Mouse (Mus musculus) neural tube, embryonic 14.5 days (tissue): ENCODE measurements around the gene Otop3. TPM values are rescaled to one million over a fixed set of nuclear protein-coding genes. Genes with fewer than 3 reads are reported as not detected.

Experiments used
- ATAC-seq: fragments of 200-750 bp; cut with Nextera tagmentation; 2 replicates; pipeline ENCODE4 v1.8.0; 2017; ENCODE audit warnings: low read depth, mild to moderate bottlenecking, moderate TSS enrichment, moderate library complexity
- H3K27ac ChIP-seq: fragments of 300-500 bp; sonication (generic); 2 replicates; pipeline ENCODE4 v1.5.1; 2014; ENCODE audit warnings: low read depth, mild to moderate bottlenecking, control low read depth, low read length, moderate library complexity, mixed read lengths
- H3K27me3 ChIP-seq: fragments of 300-500 bp; sonication (generic); 2 replicates; pipeline ENCODE4 v1.6.1; 2014; ENCODE audit warnings: low read length; ENCODE audit not compliant: control insufficient read depth, insufficient read depth
- H3K36me3 ChIP-seq: fragments of 300-500 bp; sonication (generic); 2 replicates; pipeline ENCODE4 v1.6.1; 2014; ENCODE audit warnings: low read length, mixed read lengths; ENCODE audit not compliant: control insufficient read depth, insufficient read depth
- H3K4me1 ChIP-seq: fragments of 300-500 bp; sonication (generic); 2 replicates; pipeline ENCODE4 v1.6.1; 2014; ENCODE audit warnings: low read length; ENCODE audit not compliant: control insufficient read depth, insufficient read depth
- H3K4me2 ChIP-seq: fragments of 300-500 bp; sonication (generic); 2 replicates; pipeline ENCODE4 v1.6.1; 2014; ENCODE audit warnings: mild to moderate bottlenecking, low read depth, low read length, control low read depth
- H3K4me3 ChIP-seq: fragments of 300-500 bp; sonication (generic); 2 replicates; pipeline ENCODE4 v1.5.1; 2014; ENCODE audit warnings: low read depth, low read length, control low read depth, mixed read lengths
- H3K9ac ChIP-seq: fragments of 300-500 bp; sonication (generic); replicated peaks from 2 replicates; pipeline ENCODE4 v1.6.1; 2014; ENCODE audit warnings: low read depth, mild to moderate bottlenecking, control low read depth, low read length, mixed read lengths
- H3K9me3 ChIP-seq: fragments of 300-500 bp; sonication (generic); 2 replicates; pipeline ENCODE4 v1.6.1; 2016; ENCODE audit warnings: low read length; ENCODE audit not compliant: control insufficient read depth
- WGBS: fragments of 180-500 bp; shearing (Covaris S2); extraction: QIAGEN DNeasy Blood & Tissue Kit; methylation state at CpG from one replicate; pipeline ENCODE4 v1.1.7; 2014; 5-methylcytosine and 5-hydroxymethylcytosine counted together
- polyA plus RNA-seq: library from polyadenylated mRNA; unstranded; fragments of >200 nt; fragmentation: Nextera tagmentation; extraction: Ambion mirVana; gene quantifications from 2 replicates; pipeline ENCODE4 v1.2.1, GENCODE M21; 2014

The Otop3 gene
- polyA plus RNA-seq, 1 experiment from 2014 or later, result 2.6 TPM

DNA sequence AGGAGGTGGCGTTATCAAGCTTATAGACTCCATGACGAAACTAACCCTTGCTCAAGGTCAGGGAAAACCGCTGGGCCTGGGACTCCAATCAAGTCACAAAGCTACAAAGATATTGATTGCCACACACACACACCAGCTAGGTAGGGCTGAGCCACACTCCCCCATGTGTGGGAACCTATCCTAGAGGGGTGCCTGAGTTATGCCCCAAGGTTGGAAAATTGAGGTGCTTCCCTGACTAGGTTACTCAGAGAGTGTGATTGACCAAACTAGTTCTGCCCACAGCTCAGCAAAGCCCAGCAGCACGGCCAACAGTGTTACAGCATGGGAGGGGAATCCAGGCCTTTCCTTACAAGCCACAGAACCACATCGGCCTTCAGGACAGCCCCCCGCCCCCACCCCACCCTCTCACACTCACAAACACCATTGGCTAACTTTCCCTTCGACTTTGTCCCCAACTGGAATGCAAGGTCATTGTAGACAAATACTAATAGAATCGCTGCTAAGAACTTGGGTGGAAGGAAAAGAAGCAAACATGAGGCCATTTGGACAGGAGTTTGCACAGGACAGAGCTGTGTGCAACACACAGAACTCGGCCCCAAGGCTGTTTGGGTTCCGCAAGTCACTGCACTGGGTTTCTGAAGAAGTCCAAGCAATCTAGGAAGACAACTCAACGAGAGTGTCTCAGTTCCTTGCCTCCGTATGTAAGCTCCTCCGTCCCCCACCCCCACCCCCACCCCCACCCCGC lies 41.7 kb upstream of the Otop3 start:
- no peaks in the 10 kb centered on the region for H3K27me3 ChIP-seq
- no peak for ATAC-seq
- no peak overlapping the region for H3K27ac ChIP-seq
- no peaks in the 10 kb centered on the region for H3K36me3 ChIP-seq
- no peaks in the 10 kb centered on the region for H3K4me1 ChIP-seq
- no peak overlapping the region for H3K9ac ChIP-seq
- no peaks in the 10 kb centered on the region for H3K9me3 ChIP-seq
- WGBS, result 73% methylated on average over 14 of the region's 14 CpGs
- no peak overlapping the region for H3K4me2 ChIP-seq
- H3K4me3 ChIP-seq, result no peak overlapping the region

DNA sequence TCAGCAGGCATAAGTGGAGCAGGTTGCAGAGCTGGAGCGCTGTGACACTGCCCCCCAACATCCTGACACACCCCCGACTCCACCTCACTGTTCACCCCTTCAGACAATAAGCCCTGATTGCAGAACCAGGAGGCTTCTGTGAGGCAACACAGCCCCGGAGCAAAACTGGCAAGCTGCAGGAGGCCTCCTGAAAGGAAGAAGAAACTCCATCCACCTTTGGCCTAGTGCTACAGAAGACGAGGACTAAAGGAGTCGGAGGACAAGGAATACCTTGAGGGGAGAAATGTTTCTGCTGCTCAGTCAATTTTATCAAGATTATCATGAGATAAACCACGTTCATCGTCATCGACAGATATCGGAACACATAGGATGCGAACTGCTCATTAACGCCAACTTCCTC lies 38.6 kb upstream of the Otop3 start:
- WGBS, result 91% methylated on average over 11 of the region's 11 CpGs

DNA sequence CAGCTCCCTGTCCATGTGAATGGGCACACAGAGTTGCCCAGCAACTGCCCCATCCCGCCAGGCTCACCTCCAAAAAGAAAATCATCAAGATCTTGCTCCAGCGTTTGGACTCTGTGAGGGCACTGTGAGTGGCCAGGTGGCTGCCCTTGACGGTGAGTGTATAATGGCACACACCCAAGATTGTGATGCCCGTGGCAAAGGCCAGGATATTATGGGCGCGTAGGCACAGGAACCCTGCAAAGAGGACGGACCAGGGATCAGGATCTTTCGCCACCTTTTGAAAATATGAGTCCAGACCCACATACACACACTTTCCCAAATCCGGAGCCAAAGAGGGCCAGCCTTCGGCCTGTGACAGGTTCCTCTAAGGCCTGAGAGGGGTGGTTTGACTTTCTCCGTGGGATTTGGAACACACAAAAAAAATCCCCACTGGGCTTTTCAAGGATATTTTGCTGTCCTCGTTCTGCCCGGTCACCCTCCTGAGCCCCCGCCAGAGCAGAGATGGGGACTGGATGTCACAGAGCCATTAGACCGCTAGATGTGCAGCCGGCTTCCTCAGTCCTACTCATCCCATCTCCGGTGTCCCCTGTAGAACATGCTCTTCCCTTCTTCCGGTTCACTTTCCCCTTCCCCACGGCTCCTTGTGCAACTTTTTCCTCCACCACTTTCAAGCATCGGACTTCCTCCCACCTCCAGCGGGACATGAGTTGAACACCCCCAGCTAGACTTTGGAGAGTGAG lies 37.9 kb upstream of the Otop3 start:
- Histone ChIP-seq H3K9me3 (no peaks in the 10 kb centered on the region), H3K4me1 (no peaks in the 10 kb centered on the region), H3K27ac (no peak overlapping the region), H3K4me2 (peak overlapping the region; percentile 75), H3K36me3 (no peaks in the 10 kb centered on the region), H3K4me3 (peak overlapping the region; percentile 47), H3K27me3 (no peaks in the 10 kb centered on the region), H3K9ac (peak overlapping the region; percentile 64)
- no peak for ATAC-seq
- WGBS, result 54% methylated on average over 21 of the region's 21 CpGs

More for the DNA sequence above, 38.6 kb upstream of the Otop3 start:
- Histone ChIP-seq H3K9ac (no peak overlapping the region), H3K9me3 (no peaks in the 10 kb centered on the region), H3K4me2 (no peak overlapping the region), H3K27me3 (no peaks in the 10 kb centered on the region), H3K4me1 (no peaks in the 10 kb centered on the region), H3K36me3 (no peaks in the 10 kb centered on the region), H3K27ac (no peak overlapping the region), H3K4me3 (no peak overlapping the region)
- ATAC-seq, result no peak

DNA sequence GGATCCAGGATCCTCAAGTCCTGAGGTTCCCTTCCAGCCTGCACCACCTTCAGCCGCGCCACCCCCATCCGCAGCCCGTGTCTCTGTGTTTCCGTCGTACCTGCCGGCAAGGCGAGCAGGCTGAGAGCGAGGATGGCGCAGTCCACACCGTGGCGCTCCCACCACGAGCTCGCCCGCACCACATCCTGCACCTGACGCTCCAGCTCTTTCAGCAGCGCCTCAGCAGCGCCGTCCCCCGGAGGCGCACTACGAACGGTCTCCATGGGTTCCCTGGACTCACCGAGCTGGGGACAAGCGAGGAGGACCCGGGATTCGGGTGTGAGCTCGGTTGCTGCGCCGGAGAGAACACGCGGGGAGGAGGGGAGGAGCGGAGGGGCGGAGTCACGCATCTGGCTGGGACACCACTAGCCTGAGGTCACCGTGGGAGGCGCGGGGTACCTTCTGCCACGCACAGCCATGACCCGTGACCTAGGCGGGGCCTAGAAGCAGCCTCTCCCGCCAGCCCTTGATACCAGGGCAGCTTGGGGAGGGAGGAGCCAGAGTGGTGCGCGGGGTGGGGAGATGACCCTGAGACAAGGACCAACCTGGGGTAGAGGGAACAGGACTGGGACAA lies 37.2 kb upstream of the Otop3 start, which contains the start of gene Fads6:
TSS of gene Fads6 (minus strand) at position 450 of the 613 bp plus-strand sequence.
- Histone ChIP-seq H3K9ac (peak within 1 kb of the TSS; percentile 64), H3K27ac (no peak within 1 kb of the TSS), H3K9me3 (no peaks in the 10 kb centered on the region), H3K4me2 (peak within 1 kb of the TSS; percentile 75), H3K36me3 (no peaks in the 10 kb centered on the region), H3K4me1 (no peaks in the 10 kb centered on the region), H3K27me3 (no peaks in the 10 kb centered on the region), H3K4me3 (peak within 1 kb of the TSS; percentile 47)
- WGBS, result under 1% methylated on average over 43 of the region's 44 CpGs
- ATAC-seq, result peak; percentile 82

DNA sequence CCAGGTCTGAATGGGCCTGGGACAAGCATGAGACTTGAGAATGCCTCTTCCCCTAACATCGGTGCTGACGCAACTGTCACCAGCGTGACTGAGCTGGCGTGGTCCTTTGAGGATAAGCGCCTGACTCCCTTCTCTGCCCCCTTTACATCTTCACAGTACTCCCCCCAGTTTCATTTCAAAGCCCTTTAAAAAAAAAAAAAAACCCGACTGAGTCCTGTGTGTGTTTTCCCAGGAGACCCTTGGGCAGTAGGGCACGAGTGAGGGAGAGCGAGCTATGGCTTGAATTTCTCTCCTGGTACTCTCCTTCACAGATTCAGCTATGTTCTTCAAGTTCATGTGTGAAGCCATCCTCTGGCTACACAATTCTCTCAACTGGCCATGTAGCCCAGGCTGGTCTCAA lies 36.4 kb upstream of the Otop3 start:
- H3K9ac ChIP-seq, result no peak overlapping the region
- H3K27ac ChIP-seq, result no peak overlapping the region
- no peak for ATAC-seq
- H3K36me3 ChIP-seq, result no peaks in the 10 kb centered on the region
- H3K4me3 ChIP-seq, result no peak overlapping the region
- H3K4me1 ChIP-seq, result no peaks in the 10 kb centered on the region
- no peaks in the 10 kb centered on the region for H3K27me3 ChIP-seq
- no peaks in the 10 kb centered on the region for H3K9me3 ChIP-seq
- H3K4me2 ChIP-seq, result no peak overlapping the region
- WGBS, result 68% methylated on average over 8 of the region's 8 CpGs

DNA sequence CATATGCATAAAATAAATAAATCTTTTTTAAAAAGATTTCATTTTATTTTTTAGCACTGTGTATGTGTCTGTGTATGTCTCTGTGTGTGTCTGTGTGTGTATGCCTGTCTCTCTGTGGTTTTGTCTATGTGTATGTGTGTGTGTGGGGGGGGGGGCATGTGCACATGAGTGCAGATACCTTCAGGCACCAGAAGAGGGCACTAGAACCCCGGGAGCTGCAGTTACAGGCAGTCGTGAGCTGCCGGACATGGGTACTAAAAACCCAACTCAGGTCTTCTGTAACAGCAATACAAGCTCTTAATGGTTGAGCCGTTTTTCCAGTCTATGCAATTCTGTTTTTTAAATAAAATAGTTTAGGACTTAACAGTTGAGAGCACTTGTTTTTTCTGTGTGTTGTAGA lies 33.8 kb upstream of the Otop3 start:
- Histone ChIP-seq H3K36me3 (no peaks in the 10 kb centered on the region), H3K9me3 (no peaks in the 10 kb centered on the region), H3K4me2 (no peak overlapping the region), H3K4me3 (no peak overlapping the region), H3K9ac (no peak overlapping the region), H3K27me3 (no peaks in the 10 kb centered on the region; the same call in 1 of the 2 replicates), H3K27ac (no peak overlapping the region), H3K4me1 (no peaks in the 10 kb centered on the region)
- WGBS, result 82% methylated on average over 4 of the region's 4 CpGs
- no peak for ATAC-seq

DNA sequence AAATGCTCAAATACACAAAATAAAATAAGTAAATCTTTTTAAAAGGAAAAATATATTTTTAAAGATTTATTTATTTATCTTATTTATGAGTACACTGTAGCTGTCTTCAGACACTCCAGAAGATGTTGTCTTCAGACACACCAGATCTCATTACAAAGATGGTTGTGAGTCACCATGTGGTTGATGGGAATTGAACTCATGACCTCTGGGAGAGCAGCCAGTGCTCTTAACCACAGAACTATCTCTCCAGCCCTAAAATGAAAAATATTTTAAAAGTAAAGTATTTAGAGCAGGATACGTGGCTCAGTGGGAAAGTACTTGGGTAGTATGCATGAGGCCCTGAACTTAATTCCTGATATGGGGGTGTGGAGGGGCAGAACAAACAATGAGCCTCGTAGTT lies 33.2 kb upstream of the Otop3 start:
- Histone ChIP-seq H3K4me1 (no peaks in the 10 kb centered on the region), H3K9me3 (no peaks in the 10 kb centered on the region), H3K9ac (no peak overlapping the region), H3K4me2 (no peak overlapping the region), H3K27me3 (no peaks in the 10 kb centered on the region; the same call in 1 of the 2 replicates), H3K36me3 (no peaks in the 10 kb centered on the region), H3K27ac (no peak overlapping the region), H3K4me3 (no peak overlapping the region)
- WGBS, result 88% methylated on average over 2 of the region's 2 CpGs
- no peak for ATAC-seq

DNA sequence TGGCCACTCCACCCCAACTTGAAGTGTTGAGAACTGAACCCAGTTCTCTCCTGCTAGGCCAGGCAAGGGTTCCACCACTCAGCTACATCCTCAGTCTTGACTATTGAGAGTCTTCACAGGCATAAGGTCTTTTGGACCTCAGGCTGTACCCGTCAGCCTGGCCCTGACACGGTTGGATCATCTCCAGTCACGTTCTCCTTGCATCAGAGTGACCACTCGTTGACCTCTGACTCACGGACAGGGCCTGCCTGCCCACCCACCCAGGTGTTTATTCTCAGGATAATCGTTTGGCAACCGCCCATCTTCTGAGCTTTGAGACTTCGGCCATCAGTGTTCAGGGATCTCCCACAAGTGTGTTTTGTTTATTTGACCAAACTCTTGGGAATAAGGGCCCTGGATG lies 31.4 kb upstream of the Otop3 start:
- no peak overlapping the region for H3K4me3 ChIP-seq
- H3K36me3 ChIP-seq, result no peaks in the 10 kb centered on the region
- 85% methylated on average over 8 of the region's 8 CpGs for WGBS
- H3K4me2 ChIP-seq, result no peak overlapping the region
- H3K9me3 ChIP-seq, result no peaks in the 10 kb centered on the region
- ATAC-seq, result no peak
- H3K27me3 ChIP-seq, result no peaks in the 10 kb centered on the region; the same call in 1 of the 2 replicates
- H3K9ac ChIP-seq, result no peak overlapping the region
- H3K27ac ChIP-seq, result no peak overlapping the region
- no peaks in the 10 kb centered on the region for H3K4me1 ChIP-seq

DNA sequence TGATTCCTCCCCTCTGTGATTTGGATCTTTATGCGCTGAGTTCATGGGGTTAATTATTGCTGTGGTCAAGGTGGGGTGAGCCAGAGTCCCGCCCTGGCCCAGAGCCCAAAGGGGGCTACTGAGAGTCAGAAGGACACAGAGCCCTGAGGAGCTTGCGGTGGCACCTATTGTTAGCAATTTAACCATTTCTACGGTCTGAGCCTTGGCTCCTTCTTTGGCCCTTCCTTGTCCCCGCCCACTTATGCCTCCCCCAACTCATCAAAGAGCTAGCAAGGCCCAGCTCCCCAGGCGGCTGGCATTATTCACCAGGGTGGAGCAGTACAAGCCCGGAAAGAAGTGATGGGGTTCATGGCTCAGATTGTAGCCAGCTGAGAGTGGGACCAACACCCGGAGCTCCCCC lies 27.7 kb upstream of the Otop3 start, which contains the start of gene Otop2:
TSS of gene Otop2 (plus strand) at position 301 of the 400 bp plus-strand sequence.
- no peak for ATAC-seq
- Histone ChIP-seq H3K36me3 (no peaks in the 10 kb centered on the region), H3K4me2 (no peak within 1 kb of the TSS), H3K27me3 (no peaks in the 10 kb centered on the region; the same call in 1 of the 2 replicates), H3K9ac (no peak within 1 kb of the TSS), H3K27ac (no peak within 1 kb of the TSS), H3K9me3 (no peaks in the 10 kb centered on the region), H3K4me3 (no peak within 1 kb of the TSS), H3K4me1 (no peaks in the 10 kb centered on the region)
- 6% methylated on average over 8 of the region's 8 CpGs for WGBS
